In the genomic region with DNA sequence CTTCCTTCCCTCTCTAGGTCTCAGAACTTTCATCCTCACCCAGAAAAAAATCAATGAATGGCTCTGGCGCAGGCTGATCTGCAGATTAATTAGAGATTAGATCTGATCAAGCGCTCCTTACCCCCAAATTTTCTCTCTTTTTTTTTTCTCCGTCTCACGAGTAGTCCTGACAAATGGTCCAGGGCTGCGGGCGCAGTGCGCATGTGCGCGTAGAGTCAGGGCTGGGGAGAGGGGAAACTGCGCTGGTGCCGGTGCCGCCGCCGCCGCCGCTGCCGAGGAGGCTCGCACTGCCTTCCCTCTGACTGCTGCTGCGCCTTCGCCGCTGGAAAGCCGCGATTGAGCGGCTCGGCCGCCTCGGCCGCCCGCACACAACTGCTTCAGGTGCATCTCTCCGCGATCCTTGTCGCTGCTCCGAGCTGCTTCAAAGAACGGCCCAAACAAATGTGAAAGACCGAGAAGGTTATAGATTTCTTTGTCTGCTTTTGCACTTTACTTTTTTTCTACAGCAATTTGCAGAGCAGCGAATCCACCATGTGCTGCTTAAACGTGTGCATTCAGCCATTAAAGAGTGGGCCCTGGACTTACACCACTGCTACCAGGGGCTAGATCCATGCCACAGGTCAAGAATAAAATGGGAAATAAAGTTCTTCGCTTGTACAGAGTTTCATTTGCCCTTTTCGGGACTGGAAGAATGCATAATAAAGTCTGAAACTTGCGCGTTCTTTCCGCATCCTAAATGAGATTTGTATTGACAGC, we compare ENCODE assay signal across 8 mouse cellular contexts. TPM values are rescaled to one million over a fixed set of nuclear protein-coding genes. Genes with fewer than 3 reads are reported as not detected.
DNase-seq lines count a peak whose midpoint lies in the region; ATAC-seq lines count a peak whose summit lies in the region.

Gene L3mbtl3, minus strand, starts transcription at position 182 of the 756 bp plus-strand sequence.

- peak; percentile 88 for DNase-seq in gastrocnemius, postnatal 14 days
- peak; percentile 70 to 92 for DNase-seq in left cerebral cortex, postnatal 10 days (ENCODE audit: extremely low spot score in 1 of 2, low spot score in 2 of 2)
- peak; percentile 86 for DNase-seq in right cerebral cortex, postnatal 14 days
- peak; percentile 79 for DNase-seq in urinary bladder, postnatal 25 days (ENCODE audit: low spot score)

- intact Hi-C loops in gastrocnemius, postnatal 14 days (cut with DNase I; ENCODE audit: low total_unique reads), result loop anchor here (10.0 kb wide), 1 partner anchor 509 kb away; no protein-coding TSS in a partner anchor
- intact Hi-C loops in left cerebral cortex, postnatal 10 days (cut with DNase I), result no loop called here

- peak; percentile 67 for ATAC-seq in activated CD4-positive, CD25-positive, alpha-beta regulatory T cell, adult 4 months
- peak; percentile 73 for ATAC-seq in common myeloid progenitor, adult 5-6 weeks (replicated peaks; ENCODE audit: low read depth, poor library complexity, severe bottlenecking)
- peak; percentile 69 for ATAC-seq in inflammation-experienced regulatory T-cells, adult 6 months
- ATAC-seq in megakaryocyte progenitor cell, adult 5-6 weeks (replicated peaks; ENCODE audit: poor library complexity), result peak; percentile 64

RNA-seq across cellular contexts. Expression of gene L3mbtl3, which starts in this region (rescaled TPM):
- polyA plus RNA-seq in activated CD4-positive, CD25-positive, alpha-beta regulatory T cell, adult 4 months (2017; shearing (Covaris generic)), result 10 to 100 TPM; 11.6 to 17.2 TPM
- total RNA-seq in common myeloid progenitor, adult 5-6 weeks (2017), result 27.2 and 31.3 TPM in 2 replicates
- 1 to 10 TPM; 6.7 to 7.1 TPM for total RNA-seq in gastrocnemius, postnatal 14 days (2021)
- polyA plus RNA-seq in inflammation-experienced regulatory T-cells, adult 6 months (2017; shearing (Covaris generic)), result 10 to 100 TPM; 10.2 to 14.6 (median 14.5) TPM
- total RNA-seq in left cerebral cortex, postnatal 10 days (2021), result 10 to 100 TPM; 33.5 to 39.4 TPM
- total RNA-seq in megakaryocyte progenitor cell, adult 5-6 weeks (2015), result 27.5 and 29.0 TPM in 2 replicates
- total RNA-seq in megakaryocyte progenitor cell, adult 5-6 weeks (2017), result 24.3 and 26.8 TPM in 2 replicates

Comparison
In these comparisons a context has a peak if more than half of its experiments do, and no peak if none do; other contexts are left out.
1. Peak in every context shown above with its lines: DNase-seq and ATAC-seq.